Mouse (Mus musculus): ENCODE measurements around the gene Fcrls. TPM values are rescaled to one million over a fixed set of nuclear protein-coding genes. Genes with fewer than 3 reads are reported as not detected.

Gene Fcrls
- 1.6 TPM for polyA plus RNA-seq (2014; fragmentation: Illumina TruSeq; extraction: RNeasy Lipid Tissue Mini Kit (QIAGEN cat#74804); ENCODE audit: low read depth, low replicate concordance)

GRCm38 (mm10) chr3:87263436-87263835 is at the start of gene Fcrls:
Gene Fcrls (minus strand): TSS chr3:87263738.

Other genes with a start within 250 kb of the Fcrls start
- gene Kirrel, start 89.0 kb downstream of the Fcrls start, polyA plus RNA-seq (2014; fragmentation: Illumina TruSeq; extraction: RNeasy Lipid Tissue Mini Kit (QIAGEN cat#74804); ENCODE audit: low read depth, low replicate concordance) = 1.1 TPM
- gene Cd5l, start 94.1 kb upstream of the Fcrls start, polyA plus RNA-seq (2014; fragmentation: Illumina TruSeq; extraction: RNeasy Lipid Tissue Mini Kit (QIAGEN cat#74804); ENCODE audit: low read depth, low replicate concordance) = 2.1 TPM
- not detected for gene Fcrl1, start 112.6 kb upstream of the Fcrls start, polyA plus RNA-seq (2014; fragmentation: Illumina TruSeq; extraction: RNeasy Lipid Tissue Mini Kit (QIAGEN cat#74804); ENCODE audit: low read depth, low replicate concordance)
- gene Fcrl5, start 172.0 kb upstream of the Fcrls start, polyA plus RNA-seq (2014; fragmentation: Illumina TruSeq; extraction: RNeasy Lipid Tissue Mini Kit (QIAGEN cat#74804); ENCODE audit: low read depth, low replicate concordance) = not detected